Mouse (Mus musculus): Measurements from ENCODE around the gene Tlcd2.
A peak's percentile ranks its signal among the peaks of the same experiment; 100 is the strongest.

Gene Tlcd2

DNA sequence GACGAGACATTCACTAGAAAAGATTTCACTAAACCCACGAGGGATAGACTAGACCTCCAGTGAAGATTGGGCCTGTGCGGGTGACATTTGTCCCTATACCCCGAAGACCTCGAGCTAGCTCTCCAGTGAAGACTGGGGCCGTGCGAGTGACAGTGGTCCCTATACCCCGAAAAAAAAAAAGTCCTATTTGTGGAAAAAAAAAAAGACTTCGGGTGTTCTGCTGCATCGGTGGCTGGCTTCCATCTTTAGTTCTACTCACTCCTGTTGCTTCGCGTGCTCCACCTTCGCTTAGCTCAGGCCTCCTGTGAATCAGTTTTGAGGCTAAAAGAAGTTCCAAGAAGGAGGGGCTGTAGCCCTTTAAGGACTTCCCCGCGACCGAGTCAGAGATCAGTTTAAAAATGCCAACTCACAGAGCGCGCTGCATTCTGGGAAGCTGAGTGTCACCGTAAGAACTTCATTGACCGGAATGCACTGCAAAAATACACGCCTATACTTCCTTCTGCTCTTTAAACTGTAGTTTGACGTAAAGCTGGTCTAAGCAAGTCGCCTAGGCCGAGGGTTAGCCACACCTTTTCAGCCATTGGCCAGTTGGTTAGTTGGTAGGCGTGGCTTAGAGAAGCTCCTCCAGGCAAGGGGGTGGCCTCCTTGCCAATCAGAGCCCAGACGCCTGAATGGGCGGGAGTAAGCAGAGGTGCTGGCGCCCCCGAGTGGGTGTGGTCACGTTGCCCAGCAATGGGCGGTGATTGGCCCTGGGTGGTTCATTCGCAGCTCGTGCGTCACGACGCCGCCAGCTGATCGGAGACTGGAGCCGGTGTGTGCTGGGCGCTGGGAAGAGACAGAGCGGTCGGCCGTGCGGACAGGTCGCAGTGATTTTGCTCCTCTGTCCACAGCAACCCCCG, at the start of gene Tlcd2:
TSS of gene Tlcd2 (plus strand) at position 872 of the 899 bp plus-strand sequence.
- DNase-seq, result peak; percentile 98 to 100

DNA sequence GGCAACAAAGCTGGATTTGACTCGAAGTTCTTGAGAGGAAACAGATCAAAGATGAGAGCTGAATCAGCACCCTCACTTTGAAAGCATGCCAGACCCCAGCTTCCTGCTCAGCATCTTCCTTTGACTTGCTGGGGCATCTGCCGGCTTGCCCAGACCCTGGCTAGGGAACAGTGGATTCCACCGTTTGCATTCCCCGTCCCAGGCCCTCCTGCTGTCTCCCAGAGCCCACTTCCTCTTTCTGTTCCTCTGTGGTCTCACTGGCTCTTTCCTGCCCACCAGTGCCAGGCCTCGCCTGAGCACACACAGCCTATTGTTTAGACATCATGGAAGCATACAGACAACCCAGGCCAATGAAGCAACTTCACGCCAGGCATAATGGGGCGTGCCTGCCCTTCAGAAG, 46.4 kb upstream of the Tlcd2 start:
- no peak for DNase-seq

DNA sequence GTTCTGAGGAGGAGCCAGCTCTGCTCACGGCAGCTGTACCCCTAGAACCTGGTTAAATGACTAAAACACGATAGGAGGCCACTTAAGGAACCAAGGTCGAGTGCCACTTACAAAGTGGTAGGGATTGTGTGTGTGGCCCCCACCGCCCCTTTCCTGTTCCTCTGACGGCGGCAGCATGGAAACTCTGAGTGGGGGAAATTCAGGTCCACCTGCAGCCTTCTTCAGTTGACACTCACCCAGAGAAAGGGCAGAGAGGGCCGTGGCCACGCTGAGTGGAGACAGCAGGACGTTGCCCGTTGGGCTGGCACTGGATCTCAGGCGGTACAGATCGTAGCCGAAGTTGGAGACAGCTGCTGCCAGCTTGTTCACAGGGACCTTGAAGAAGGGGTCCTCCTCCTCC, 45.5 kb upstream of the Tlcd2 start:
- DNase-seq, result no peak

DNA sequence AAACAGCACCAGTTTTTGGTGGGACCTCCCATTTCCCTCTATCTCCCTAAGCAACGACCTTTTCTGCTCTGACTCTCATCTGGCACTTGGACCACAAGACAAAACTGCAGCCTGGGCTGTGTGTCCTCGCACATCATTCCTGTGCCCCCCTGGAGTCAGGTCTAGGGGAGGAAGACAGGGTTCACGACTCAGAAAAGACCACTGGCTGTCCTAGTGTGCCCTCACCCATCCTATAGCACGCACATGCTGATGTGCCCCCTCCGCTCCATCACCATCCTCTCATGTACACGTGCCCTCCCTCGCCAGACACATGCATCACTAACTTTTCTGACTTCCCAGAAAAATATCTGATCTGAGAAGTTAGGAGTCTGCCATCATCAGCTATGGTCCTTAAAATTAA, 41.5 kb upstream of the Tlcd2 start:
- no peak for DNase-seq

- no peak for DNase-seq
Observed at GRCm38 (mm10) chr11:75420810-75421374, 40.6 kb upstream of the Tlcd2 start.

DNA sequence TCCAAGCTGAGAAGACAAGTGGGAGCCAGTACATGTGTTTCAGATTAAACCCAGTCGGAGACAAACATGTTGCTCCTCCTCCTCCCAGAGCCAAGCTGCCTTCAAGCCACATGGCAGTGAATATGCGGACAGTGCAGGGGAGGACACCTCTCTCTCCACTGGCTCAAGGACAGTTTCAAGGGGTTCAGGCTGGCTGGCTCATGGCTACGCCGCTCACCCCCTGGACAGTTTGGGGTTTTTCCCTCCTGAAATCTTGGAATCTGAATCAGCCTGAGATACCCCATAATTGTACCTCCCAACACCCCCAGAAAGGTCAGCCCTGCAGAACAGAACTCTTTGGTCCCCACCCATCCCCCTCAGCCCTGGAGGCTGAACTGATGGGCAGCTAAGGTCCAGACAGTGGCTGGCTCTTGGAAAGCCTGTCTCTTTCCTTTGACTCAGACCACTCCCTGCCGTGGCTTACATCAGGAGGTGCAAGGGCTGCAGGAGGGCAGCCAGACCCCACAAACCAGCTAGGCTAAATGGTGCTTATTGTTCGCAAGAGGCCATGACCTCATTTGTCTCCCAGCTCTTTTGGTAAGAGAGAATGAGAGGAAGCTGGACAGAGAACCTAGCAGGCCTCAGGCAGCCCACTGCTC, 40.0 kb upstream of the Tlcd2 start:
- DNase-seq, result no peak

GRCm38 (mm10) chr11:75422013-75422792, 39.3 kb upstream of the Tlcd2 start, which contains the start of gene Serpinf1:
Gene Serpinf1, minus strand, starts transcription at chr11:75422701.
- no peak for DNase-seq

- DNase-seq, result no peak
Observed at GRCm38 (mm10) chr11:75423091-75423490, 38.4 kb upstream of the Tlcd2 start.

GRCm38 (mm10) chr11:75424033-75424432, 37.5 kb upstream of the Tlcd2 start:
- no peak for DNase-seq

DNA sequence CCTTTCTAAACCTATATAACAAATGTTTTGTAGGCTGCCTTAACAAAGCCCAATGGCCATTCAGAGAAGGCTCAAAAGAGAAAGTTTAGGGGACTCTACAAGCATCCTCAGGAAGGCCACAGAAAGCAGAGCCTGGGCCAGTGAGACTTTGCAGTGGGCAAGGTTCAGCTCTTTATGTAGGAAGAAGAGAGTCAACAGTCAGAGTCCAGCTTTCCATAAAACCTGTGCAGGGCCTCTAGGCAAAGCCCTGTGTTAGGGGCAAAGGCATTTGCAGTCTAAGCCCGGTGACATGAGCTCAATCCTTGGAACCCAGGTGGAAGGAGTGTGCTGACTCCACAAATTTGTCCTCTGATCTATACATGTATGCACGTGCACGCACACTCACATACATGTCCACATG, 37.1 kb upstream of the Tlcd2 start:
- no peak for DNase-seq

GRCm38 (mm10) chr11:75429019-75429705, 32.4 kb upstream of the Tlcd2 start:
- no peak for DNase-seq

GRCm38 (mm10) chr11:75431307-75431706, 30.2 kb upstream of the Tlcd2 start:
- peak; percentile 73 to 74 for DNase-seq

DNA sequence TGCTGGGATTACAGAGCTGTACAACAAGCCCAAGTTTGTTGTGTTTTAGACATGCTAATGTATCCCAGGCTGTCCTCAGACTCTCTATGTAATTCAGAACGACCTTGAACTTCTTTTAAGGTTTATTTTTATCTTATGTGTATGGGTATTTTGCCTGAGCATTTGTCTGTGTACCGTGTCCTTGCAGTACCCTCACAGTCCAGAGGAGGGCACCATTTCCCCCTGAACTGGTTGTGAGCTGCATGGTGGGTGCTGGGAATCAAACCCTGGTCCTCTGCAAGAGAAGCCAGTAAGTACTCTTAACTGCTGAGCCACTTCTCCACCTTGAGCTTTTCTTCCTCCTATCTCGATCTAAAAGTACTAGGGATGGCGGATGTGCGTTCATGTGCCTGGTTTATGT, 27.4 kb upstream of the Tlcd2 start:
- no peak for DNase-seq

GRCm38 (mm10) chr11:75438194-75438593, 23.3 kb upstream of the Tlcd2 start:
- no peak for DNase-seq

DNA sequence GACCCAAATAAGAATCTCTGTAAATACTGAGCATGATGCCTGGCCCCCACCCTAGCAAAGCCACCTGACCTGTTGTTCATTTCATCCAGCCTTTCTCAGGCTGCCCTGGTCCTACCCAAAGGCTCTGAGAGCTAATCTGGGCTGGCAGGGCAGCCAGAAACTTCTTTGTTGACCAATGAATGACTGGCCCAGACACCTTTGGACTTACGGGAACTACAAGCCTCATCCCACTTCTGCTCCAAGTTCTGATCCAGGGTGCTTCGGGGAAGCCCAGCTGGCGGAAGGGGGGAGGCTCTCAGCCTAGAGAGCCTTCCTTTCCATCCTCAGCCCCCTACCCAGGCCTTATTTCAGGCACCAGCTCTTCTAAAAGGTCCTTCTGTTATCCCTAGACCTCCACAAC, 22.7 kb upstream of the Tlcd2 start:
- no peak for DNase-seq

GRCm38 (mm10) chr11:75439363-75439762, 22.2 kb upstream of the Tlcd2 start, which contains the start of gene Serpinf2:
Gene Serpinf2, minus strand, starts transcription at chr11:75439591.
- DNase-seq, result no peak

DNA sequence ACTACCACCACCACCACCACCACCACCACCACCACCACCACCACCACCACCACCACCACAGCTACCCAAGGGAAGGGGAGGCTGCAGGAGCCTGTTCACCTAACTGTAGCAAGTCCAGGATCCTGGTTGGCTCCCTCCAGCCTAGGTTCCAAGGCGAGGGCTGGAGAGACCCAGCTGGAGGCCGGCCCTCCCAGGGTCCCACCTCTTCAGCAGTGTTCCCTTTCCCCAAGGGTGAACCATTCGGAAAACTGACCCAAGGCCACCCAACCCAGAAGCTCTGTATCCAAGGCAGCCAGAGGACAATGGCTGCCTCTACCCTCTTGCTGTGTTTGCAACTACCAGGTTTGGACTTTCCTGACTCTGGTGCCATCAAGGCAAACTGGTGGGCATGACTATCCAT, 21.6 kb upstream of the Tlcd2 start:
- no peak for DNase-seq

GRCm38 (mm10) chr11:75441034-75441433, 20.5 kb upstream of the Tlcd2 start:
- no peak for DNase-seq

GRCm38 (mm10) chr11:75441601-75442000, 19.9 kb upstream of the Tlcd2 start:
- DNase-seq, result peak; percentile 47 to 57

DNA sequence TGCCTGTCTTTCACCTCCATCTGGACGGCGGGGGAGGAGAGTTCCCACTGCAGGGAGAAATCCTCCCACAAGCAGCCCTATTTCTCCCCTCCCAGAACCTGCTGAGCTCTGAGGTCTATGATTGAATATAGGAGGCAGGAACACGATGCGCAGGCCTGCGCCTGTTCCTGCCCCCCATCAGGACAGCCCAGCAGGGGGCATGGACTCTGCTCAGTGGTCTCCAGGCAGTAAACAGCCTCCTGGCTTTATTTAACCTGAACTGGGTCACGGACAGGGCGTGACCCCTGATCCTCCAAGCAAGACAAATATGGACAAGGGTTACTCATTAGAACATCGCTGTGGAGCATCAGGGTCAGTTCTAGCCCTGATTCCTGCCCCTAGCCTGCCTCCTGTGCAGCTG, 17.8 kb upstream of the Tlcd2 start:
- DNase-seq, result no peak

DNA sequence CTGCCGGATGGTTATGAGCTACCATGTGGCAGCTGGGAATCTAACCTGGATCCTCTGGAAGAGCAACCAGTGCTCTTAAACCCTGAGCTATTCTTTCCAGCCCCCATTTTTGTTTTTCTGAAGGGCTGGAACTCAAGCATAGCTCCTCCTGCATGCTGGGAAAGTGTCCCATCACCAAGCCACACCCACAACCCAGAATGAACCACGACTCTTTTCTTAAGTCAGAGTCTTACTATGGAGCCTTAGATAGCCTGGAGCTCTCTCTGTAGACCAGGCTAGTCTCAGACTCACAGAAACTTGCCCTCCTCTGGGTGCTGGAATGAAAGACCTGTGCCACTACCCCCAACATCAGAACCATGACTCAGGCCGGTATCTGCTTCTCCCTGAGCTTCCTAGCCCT, 12.9 kb upstream of the Tlcd2 start:
- DNase-seq, result no peak

GRCm38 (mm10) chr11:75449695-75450094, 11.8 kb upstream of the Tlcd2 start:
- DNase-seq, result peak; percentile 57 to 61
